Mouse (Mus musculus) CH12.LX (cell line): ENCODE results near the gene Neurl1a. TPM values are rescaled to one million over a fixed set of nuclear protein-coding genes. Genes with fewer than 3 reads are reported as not detected.
A peak's percentile ranks its signal among the peaks of the same experiment; 100 is the strongest.

Source experiments
- DNase-seq: peaks from one replicate; pipeline ENCODE4 v3.0.0-alpha.2; 2013; ENCODE audit errors: extremely low read depth
- H3K27ac ChIP-seq: 2 replicates; pipeline ENCODE4 v1.5.1; 2012; ENCODE audit warnings: low read depth, mild to moderate bottlenecking, control low read depth, moderate library complexity; ENCODE audit not compliant: insufficient read depth
- H3K27me3 ChIP-seq: replicated peaks from 2 replicates; pipeline ENCODE3; 2012; ENCODE audit warnings: inconsistent platforms
- H3K36me3 ChIP-seq, 2 experiments: replicated peaks in 1 of 2; 2 replicates each; pipeline versions ENCODE3 to v1.6.1; 2012; ENCODE audit warnings: inconsistent platforms in 1 of 2, low read length in 1 of 2, mild to moderate bottlenecking in 1 of 2, mixed read lengths in 1 of 2, moderate library complexity in 1 of 2; ENCODE audit not compliant: control insufficient read depth in 1 of 2, insufficient read depth in 1 of 2
- H3K4me1 ChIP-seq, 2 experiments: 2 replicates each; pipeline ENCODE4 v1.6.1; 2012; ENCODE audit warnings: inconsistent platforms in 1 of 2, moderate library complexity in 1 of 2; ENCODE audit not compliant: insufficient read depth in 2 of 2, control insufficient read depth in 1 of 2
- H3K4me2 ChIP-seq: 2 replicates; pipeline ENCODE4 v1.6.1; 2012; ENCODE audit warnings: low read depth, mild to moderate bottlenecking, control low read depth; ENCODE audit not compliant: poor library complexity, insufficient read depth, severe bottlenecking
- H3K4me3 ChIP-seq, 3 experiments: fragments of 150-350 bp in 1 of 3; sonication (generic) in 1 of 3; replicated peaks in 1 of 3; 2 replicates each; pipeline versions ENCODE3 to v1.5.1; 2011 to 2012; ENCODE audit warnings: low read depth in 2 of 3, low read length in 2 of 3, mild to moderate bottlenecking in 2 of 3, moderate library complexity in 2 of 3, control low read depth in 1 of 3, improper control_type of control experiment in 1 of 3, inconsistent platforms in 1 of 3, mixed read lengths in 1 of 3; ENCODE audit not compliant: poor library complexity in 1 of 3
- H3K79me2 ChIP-seq: replicated peaks from 2 replicates; pipeline ENCODE4 v1.6.1; 2012; ENCODE audit warnings: mild to moderate bottlenecking, moderate library complexity; ENCODE audit not compliant: control insufficient read depth, poor library complexity, insufficient read depth, severe bottlenecking; ENCODE audit errors: extremely low read depth
- H3K9ac ChIP-seq: 2 replicates; pipeline ENCODE4 v1.6.1; 2012; ENCODE audit warnings: low read depth, mild to moderate bottlenecking, control low read depth, moderate library complexity; ENCODE audit not compliant: insufficient read depth
- H3K9me3 ChIP-seq: replicated peaks from 2 replicates; pipeline ENCODE3; 2012; ENCODE audit warnings: low read length, inconsistent platforms, mixed read lengths
- EP300 ChIP-seq: IDR thresholded peaks from 2 replicates; pipeline ENCODE4 v1.6.1; 2011; ENCODE audit warnings: low read length, improper control_type of control experiment
- GABPA ChIP-seq: IDR thresholded peaks from 2 replicates; pipeline ENCODE4 v1.6.1; 2012; ENCODE audit warnings: low read depth, low read length, improper control_type of control experiment, inconsistent platforms; ENCODE audit not compliant: insufficient replicate concordance
- JUN ChIP-seq: IDR thresholded peaks from 2 replicates; pipeline ENCODE4 v1.6.1; 2011; ENCODE audit warnings: low read depth, mild to moderate bottlenecking, low read length, improper control_type of control experiment, moderate library complexity; ENCODE audit not compliant: insufficient read depth
- KAT2A ChIP-seq: IDR thresholded peaks from 2 replicates; pipeline ENCODE4 v1.6.1; 2012; ENCODE audit warnings: low read length, improper control_type of control experiment, inconsistent platforms; ENCODE audit not compliant: insufficient replicate concordance
- MAFK ChIP-seq: IDR thresholded peaks from 2 replicates; pipeline ENCODE4 v1.6.1; 2011; ENCODE audit warnings: low read length, improper control_type of control experiment; ENCODE audit not compliant: insufficient replicate concordance
- MAZ ChIP-seq: IDR thresholded peaks from 2 replicates; pipeline ENCODE4 v1.6.1; 2012; ENCODE audit warnings: low read depth, mild to moderate bottlenecking, inconsistent platforms, low read length, improper control_type of control experiment, moderate library complexity
- MEF2A ChIP-seq: IDR thresholded peaks from 2 replicates; pipeline ENCODE4 v1.6.1; 2014; ENCODE audit warnings: low read depth, mild to moderate bottlenecking, inconsistent platforms, low read length, improper control_type of control experiment, borderline replicate concordance
- MXI1 ChIP-seq: IDR thresholded peaks from 2 replicates; pipeline ENCODE4 v1.6.1; 2011; ENCODE audit warnings: mild to moderate bottlenecking, low read depth, low read length, improper control_type of control experiment
- NELFE ChIP-seq: IDR thresholded peaks from 2 replicates; pipeline ENCODE4 v1.6.1; 2011; ENCODE audit warnings: low read depth, low read length, improper control_type of control experiment
- RCOR1 ChIP-seq: conservative IDR thresholded peaks from 2 replicates; pipeline ENCODE4 v1.6.1; 2012; ENCODE audit warnings: low read depth, mild to moderate bottlenecking, inconsistent platforms, low read length, improper control_type of control experiment
- ZC3H11A ChIP-seq: IDR thresholded peaks from 2 replicates; pipeline ENCODE4 v1.6.1; 2012; ENCODE audit warnings: low read depth, mild to moderate bottlenecking, inconsistent platforms, low read length, improper control_type of control experiment
- ZMIZ1 ChIP-seq: IDR thresholded peaks from 2 replicates; pipeline ENCODE4 v1.6.1; 2012; ENCODE audit warnings: low read depth, mild to moderate bottlenecking, inconsistent platforms, low read length, improper control_type of control experiment
- dilution Hi-C: fragments of 300-500 bp; cut with MboI; formaldehyde crosslinking; loops from 2 replicates; pipeline ENCODE4 v1.14.3; 2020; ENCODE audit warnings: low sequenced_read_pairs; ENCODE audit not compliant: extremely low pct_unique_long_range_greater_than_20kb, extremely low pct_ligation_motif_present
- in situ Hi-C: fragments of 300-500 bp; cut with MboI; formaldehyde crosslinking; loops from 3 replicates; pipeline ENCODE4 v1.14.3; 2019; ENCODE audit warnings: low sequenced_read_pairs, low pct_ligation_motif_present, low pct_unique_long_range_greater_than_20kb, mixed read lengths
- polyA plus RNA-seq: library from polyadenylated mRNA; unstranded; fragments of >175 nt; gene quantifications from 2 replicates; pipeline ENCODE4 v1.2.1, GENCODE M21; 2012; ENCODE audit warnings: low read depth; ENCODE audit not compliant: insufficient read length
- total RNA-seq, 2 experiments: library from RNA; depleted of rRNA; stranded (reverse); fragments of 300-350 nt in 1 of 2; fragments of >200 nt in 1 of 2; gene quantifications; 2 replicates each; pipeline ENCODE4 v1.2.3; 2012 to 2014

Neurl1a gene
- total and polyA plus RNA-seq, 3 experiments: 0.05 to 0.13 TPM; not detected in 1

DNA sequence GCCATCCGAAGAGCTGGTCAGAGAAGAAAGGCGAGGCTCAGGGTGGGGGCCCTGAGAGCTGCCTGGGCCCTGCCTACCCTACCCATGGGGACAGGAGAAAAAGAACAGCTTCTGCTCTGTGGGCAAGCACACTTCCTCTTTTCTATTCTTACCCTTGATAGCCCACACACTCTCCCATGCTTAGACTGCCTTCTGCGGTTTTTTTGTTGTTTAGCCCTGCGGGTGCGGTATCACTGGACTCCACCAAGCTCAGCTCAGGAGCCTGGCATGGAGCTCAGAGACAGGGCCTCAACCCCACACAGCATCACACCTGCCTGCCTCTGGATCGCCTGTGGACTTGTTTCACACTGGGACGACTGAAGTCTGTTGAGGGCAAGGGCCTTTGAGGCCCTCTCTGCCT lies 45.5 kb upstream of the Neurl1a start (continued):
- TF ChIP-seq NELFE (0 out of 2 replicates have a peak, but pooled peaks have one; percentile 3), MAFK (peak; percentile 79)
- TF ChIP-seq, all 38 proteins: peak for 22

DNA sequence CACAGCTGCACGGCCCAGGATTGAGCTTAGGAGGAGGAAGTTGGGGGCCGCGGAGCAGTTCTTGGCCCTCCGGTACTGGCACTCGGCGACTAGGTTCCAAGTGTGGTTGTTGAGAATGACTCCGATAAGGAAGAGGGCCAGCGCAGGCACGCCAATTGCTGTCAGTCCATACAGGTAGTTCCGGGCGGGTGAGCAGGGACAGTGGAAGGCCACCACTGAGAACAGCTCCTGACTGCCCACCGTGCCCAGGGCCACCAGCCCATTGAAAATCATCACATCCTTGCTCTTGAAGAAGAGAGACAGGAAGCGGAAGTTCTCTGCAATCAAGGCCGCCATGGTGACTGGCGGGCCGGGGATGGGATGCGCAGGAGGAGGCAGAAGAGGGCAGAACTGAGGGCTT lies 43.1 kb upstream of the Neurl1a start:
- Histone ChIP-seq H3K79me2 (no peaks in the 10 kb centered on the region), H3K4me3 (no peak overlapping the region), H3K27ac (no peak overlapping the region), H3K9me3 (no peaks in the 10 kb centered on the region), H3K36me3 (peaks cover 22 to 47% of the 10 kb centered on the region in 2 experiments), H3K4me1 (peaks cover 35 to 80% of the 10 kb centered on the region in 2 experiments), H3K9ac (no peak overlapping the region), H3K4me2 (no peak overlapping the region), H3K27me3 (peaks cover 1% of the 10 kb centered on the region)
- TF ChIP-seq KAT2A: no peak
- no peak for TF ChIP-seq EP300
- no peak for TF ChIP-seq JUN
- no peak for TF ChIP-seq MAFK
- in situ Hi-C loops: no loop called here
- dilution Hi-C loops: no loop called here
- no peak for DNase-seq

GRCm38 (mm10) chr19:47136170-47136569 lies 42.5 kb upstream of the Neurl1a start:
- no peaks in the 10 kb centered on the region for H3K79me2 ChIP-seq
- DNase-seq: no peak
- H3K4me2 ChIP-seq: no peak overlapping the region
- H3K27me3 ChIP-seq: peaks cover 1% of the 10 kb centered on the region
- TF ChIP-seq NELFE (no peak), RCOR1 (no peak), KAT2A (no peak), ZC3H11A (no peak), ZMIZ1 (no peak), MAFK (no peak), MEF2A (no peak), MAZ (no peak), GABPA (no peak), MXI1 (no peak)
- H3K36me3 ChIP-seq: peaks cover 18 to 41% of the 10 kb centered on the region in 2 experiments
- H3K4me1 ChIP-seq: peaks cover 35 to 77% of the 10 kb centered on the region in 2 experiments
- in situ Hi-C loops (no loop called here), dilution Hi-C loops (no loop called here)
- H3K9ac ChIP-seq: no peak overlapping the region
- H3K27ac ChIP-seq: no peak overlapping the region
- H3K4me3 ChIP-seq: no peak overlapping the region
- no peaks in the 10 kb centered on the region for H3K9me3 ChIP-seq
